Mouse (Mus musculus) ES-E14 (cell line): ENCODE data around the gene 2210017I01Rik. TPM values are rescaled to one million over a fixed set of nuclear protein-coding genes. Genes with fewer than 3 reads are reported as not detected.

Source experiments
- DNase-seq: peaks from one replicate; pipeline ENCODE4 v3.0.0-alpha.2; 2013; ENCODE audit warnings: low read depth, low spot score
- H3K27ac ChIP-seq: 2 replicates; pipeline ENCODE4 v1.5.1; 2012; ENCODE audit warnings: low read depth, mild to moderate bottlenecking, low read length, moderate library complexity, mixed read lengths; ENCODE audit not compliant: poor library complexity, insufficient read depth, severe bottlenecking
- H3K36me3 ChIP-seq: 2 replicates; pipeline ENCODE4 v1.6.1; 2012; ENCODE audit warnings: mild to moderate bottlenecking, low read length, moderate library complexity, mixed read lengths; ENCODE audit not compliant: control insufficient read depth, poor library complexity, insufficient read depth, severe bottlenecking
- H3K4me1 ChIP-seq, 2 experiments: fragments of 150-350 bp in 1 of 2; sonication (generic) in 1 of 2; 2 replicates each; pipeline ENCODE4 v1.6.1; 2012; ENCODE audit warnings: low read length in 2 of 2, mild to moderate bottlenecking in 1 of 2, mixed read lengths in 1 of 2; ENCODE audit not compliant: control insufficient read depth in 2 of 2, insufficient read depth in 2 of 2, poor library complexity in 1 of 2
- H3K4me3 ChIP-seq, 2 experiments: fragments of 150-350 bp in 1 of 2; sonication (generic) in 1 of 2; 2 replicates each; pipeline ENCODE4 v1.5.1; 2012; ENCODE audit warnings: low read length in 2 of 2, low read depth in 1 of 2, mild to moderate bottlenecking in 1 of 2, mixed read lengths in 1 of 2; ENCODE audit not compliant: insufficient read depth in 1 of 2, poor library complexity in 1 of 2, severe bottlenecking in 1 of 2
- H3K9ac ChIP-seq: 2 replicates; pipeline ENCODE4 v1.6.1; 2012; ENCODE audit warnings: low read depth, mild to moderate bottlenecking, low read length, mixed read lengths; ENCODE audit not compliant: poor library complexity, insufficient read depth, severe bottlenecking
- H3K9me3 ChIP-seq: fragments of 150-350 bp; sonication (generic); 2 replicates; pipeline ENCODE4 v1.6.1; 2012; ENCODE audit warnings: low read depth, mild to moderate bottlenecking, low read length; ENCODE audit not compliant: control insufficient read depth, insufficient read depth
- CHD2 ChIP-seq: IDR thresholded peaks from 2 replicates; pipeline ENCODE4 v1.6.1; 2014; ENCODE audit warnings: mild to moderate bottlenecking, low read depth, low read length, inconsistent platforms
- HCFC1 ChIP-seq: IDR thresholded peaks from 2 replicates; pipeline ENCODE4 v1.6.1; 2012; ENCODE audit warnings: low read length, inconsistent platforms, borderline replicate concordance; ENCODE audit not compliant: insufficient read depth
- MAFK ChIP-seq: IDR thresholded peaks from 2 replicates; pipeline ENCODE4 v1.6.1; 2014; ENCODE audit warnings: mild to moderate bottlenecking, low read depth, low read length, inconsistent platforms; ENCODE audit not compliant: insufficient read depth
- ZC3H11A ChIP-seq: IDR thresholded peaks from 2 replicates; pipeline ENCODE4 v1.6.1; 2012; ENCODE audit warnings: low read depth, mild to moderate bottlenecking, inconsistent platforms, low read length, borderline replicate concordance
- ZNF384 ChIP-seq: IDR thresholded peaks from 2 replicates; pipeline ENCODE4 v1.6.1; 2012; ENCODE audit warnings: low read depth, low read length, inconsistent platforms
- in situ Hi-C, 2 experiments: fragments of 600-800 bp; cut with MboI; formaldehyde crosslinking; loops; one replicate each; pipeline ENCODE4 v1.15.1; 2025; ENCODE audit warnings: low sequenced_read_pairs in 2 of 2, inconsistent platforms in 1 of 2; ENCODE audit not compliant: unreplicated experiment in 2 of 2
- total RNA-seq: library from RNA; depleted of rRNA; stranded (reverse); fragments of 300-350 nt; gene quantifications from 2 replicates; pipeline ENCODE4 v1.2.3, GENCODE M21; 2012; rRNA removed

The 2210017I01Rik gene
- total RNA-seq: not detected in 2 replicates

- Histone ChIP-seq H3K9ac (no peak within 1 kb of the TSS), H3K9me3 (no peaks in the 10 kb centered on the region), H3K27ac (no peak within 1 kb of the TSS), H3K4me1 (no peaks in the 10 kb centered on the region), H3K4me3 (no peak within 1 kb of the TSS), H3K36me3 (no peaks in the 10 kb centered on the region)
- DNase-seq: no peak
- in situ Hi-C loops: no loop called here
- no peak for TF ChIP-seq MAFK
- no peak for TF ChIP-seq ZNF384
- TF ChIP-seq CHD2: no peak
- no peak for TF ChIP-seq ZC3H11A
- TF ChIP-seq HCFC1: no peak
Observed at GRCm38 (mm10) chr3:92607392-92607791, at the start of gene 2210017I01Rik. Gene 2210017I01Rik (minus strand): TSS chr3:92607492.

- Histone ChIP-seq H3K4me1 (no peaks in the 10 kb centered on the region), H3K36me3 (no peaks in the 10 kb centered on the region), H3K27ac (no peak within 1 kb of the TSS), H3K9me3 (no peaks in the 10 kb centered on the region), H3K9ac (no peak within 1 kb of the TSS), H3K4me3 (no peak within 1 kb of the TSS)
- TF ChIP-seq CHD2 (no peak), ZC3H11A (no peak), HCFC1 (no peak), ZNF384 (no peak), MAFK (no peak)
- no peak for DNase-seq
- in situ Hi-C loops: no loop called here
Observed at GRCm38 (mm10) chr3:92656826-92657225, 49.5 kb upstream of the 2210017I01Rik start, which contains the start of gene Lce1b. Gene Lce1b (minus strand): TSS chr3:92656926.

GRCm38 (mm10) chr3:92648207-92648606 is 40.9 kb upstream of the 2210017I01Rik start, which contains the start of gene Lce1a1:
Gene Lce1a1 (minus strand): TSS chr3:92648307.
- Histone ChIP-seq H3K4me3 (no peak within 1 kb of the TSS), H3K9ac (no peak within 1 kb of the TSS), H3K36me3 (no peaks in the 10 kb centered on the region), H3K27ac (no peak within 1 kb of the TSS), H3K4me1 (no peaks in the 10 kb centered on the region), H3K9me3 (no peaks in the 10 kb centered on the region)
- TF ChIP-seq ZNF384 (no peak), ZC3H11A (no peak), CHD2 (no peak), MAFK (no peak), HCFC1 (no peak)
- no peak for DNase-seq
- in situ Hi-C loops: no loop called here

- Histone ChIP-seq H3K36me3 (no peaks in the 10 kb centered on the region), H3K4me1 (no peaks in the 10 kb centered on the region), H3K9ac (no peak overlapping the region), H3K4me3 (no peak overlapping the region), H3K9me3 (no peaks in the 10 kb centered on the region), H3K27ac (no peak overlapping the region)
- no peak for TF ChIP-seq HCFC1
- no peak for TF ChIP-seq CHD2
- no peak for TF ChIP-seq MAFK
- TF ChIP-seq ZC3H11A: no peak
- TF ChIP-seq ZNF384: no peak
- in situ Hi-C loops: no loop called here
- no peak for DNase-seq
Observed at GRCm38 (mm10) chr3:92639854-92640253, 32.6 kb upstream of the 2210017I01Rik start.

GRCm38 (mm10) chr3:92638653-92638991 is 31.3 kb upstream of the 2210017I01Rik start:
- no peak for DNase-seq
- H3K4me1 ChIP-seq: no peaks in the 10 kb centered on the region
- no peaks in the 10 kb centered on the region for H3K36me3 ChIP-seq

More at GRCm38 (mm10) chr3:92638653-92638991, 31.3 kb upstream of the 2210017I01Rik start:
- Histone ChIP-seq H3K9ac (no peak overlapping the region), H3K9me3 (no peaks in the 10 kb centered on the region), H3K27ac (no peak overlapping the region), H3K4me3 (no peak overlapping the region)
- in situ Hi-C loops: no loop called here
- TF ChIP-seq CHD2: no peak
- TF ChIP-seq MAFK: no peak
